Mouse (Mus musculus) 3134 (cell line): ENCODE measurements around the gene Dll4.

ENCODE experiments used
- DNase-seq: peaks from one replicate; pipeline ENCODE4 v3.0.0-alpha.2; 2011; ENCODE audit warnings: low spot score; ENCODE audit not compliant: insufficient read length; ENCODE audit errors: extremely low read depth

Gene Dll4

GRCm38 (mm10) chr2:119304798-119305208, 20.8 kb upstream of the Dll4 start:
- DNase-seq = no peak

DNA sequence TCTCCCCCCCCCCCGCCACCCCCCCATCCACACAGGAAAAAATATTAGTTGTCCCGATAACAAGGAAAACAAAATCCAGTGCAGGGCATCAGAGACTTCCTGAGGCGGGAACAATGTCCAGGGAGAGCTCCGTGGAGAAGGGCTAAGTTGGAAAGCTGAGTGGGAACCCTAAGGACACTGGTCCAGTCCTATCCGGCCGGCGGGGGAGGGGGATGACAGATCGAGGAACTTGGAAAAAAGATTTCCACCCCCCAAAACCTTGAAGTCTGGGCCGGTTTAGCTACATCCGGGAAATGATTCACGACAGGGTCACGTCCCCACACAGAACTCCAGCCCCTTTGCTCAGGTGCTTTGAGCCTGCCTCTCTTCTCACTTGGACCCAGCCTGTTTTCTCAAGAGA, 14.0 kb upstream of the Dll4 start:
- no peak for DNase-seq

GRCm38 (mm10) chr2:119312380-119312958, 13.1 kb upstream of the Dll4 start:
- no peak for DNase-seq

GRCm38 (mm10) chr2:119313780-119314479, 11.7 kb upstream of the Dll4 start:
- no peak for DNase-seq

- DNase-seq = no peak
These were observed 10.8 kb upstream of the Dll4 start for GRCm38 (mm10) chr2:119314742-119315310.

DNA sequence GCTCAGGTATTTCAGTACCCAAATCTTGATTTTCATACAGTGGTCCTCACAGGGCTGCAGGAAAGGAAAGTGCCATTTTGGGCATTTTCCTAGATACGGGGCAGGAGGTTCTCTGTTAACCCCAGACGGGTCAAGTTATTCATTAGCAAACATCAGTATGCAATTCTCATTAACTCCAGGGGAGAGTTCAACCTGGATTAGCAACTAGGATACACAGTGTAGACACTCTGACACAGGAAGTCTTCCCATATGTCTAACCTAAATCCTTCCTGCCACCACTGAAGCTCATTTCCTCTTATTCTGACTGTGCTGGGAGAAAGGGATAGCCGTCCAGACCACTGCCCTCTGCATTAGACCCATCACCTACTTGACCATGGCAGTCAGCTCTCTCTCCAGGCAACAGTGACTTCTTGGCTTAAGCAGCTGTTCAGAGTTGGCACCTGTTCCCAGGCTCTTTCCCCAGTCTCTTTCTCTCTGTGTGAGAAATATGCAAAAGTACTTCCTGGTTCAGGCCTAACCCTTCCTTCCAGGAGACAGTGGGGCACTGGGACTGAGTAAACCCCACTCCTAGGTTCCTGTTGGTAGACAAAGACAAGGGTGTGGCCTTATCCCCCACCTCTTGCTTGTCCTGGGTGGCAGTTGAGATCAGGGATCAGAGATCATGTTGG, 7.4 kb upstream of the Dll4 start:
- no peak for DNase-seq

- no peak for DNase-seq
These were observed 5.0 kb upstream of the Dll4 start for GRCm38 (mm10) chr2:119320571-119320970.

- no peak for DNase-seq
These were observed 3.6 kb upstream of the Dll4 start for GRCm38 (mm10) chr2:119321771-119322586.

GRCm38 (mm10) chr2:119322587-119323300, 2.8 kb upstream of the Dll4 start:
- no peak for DNase-seq

DNA sequence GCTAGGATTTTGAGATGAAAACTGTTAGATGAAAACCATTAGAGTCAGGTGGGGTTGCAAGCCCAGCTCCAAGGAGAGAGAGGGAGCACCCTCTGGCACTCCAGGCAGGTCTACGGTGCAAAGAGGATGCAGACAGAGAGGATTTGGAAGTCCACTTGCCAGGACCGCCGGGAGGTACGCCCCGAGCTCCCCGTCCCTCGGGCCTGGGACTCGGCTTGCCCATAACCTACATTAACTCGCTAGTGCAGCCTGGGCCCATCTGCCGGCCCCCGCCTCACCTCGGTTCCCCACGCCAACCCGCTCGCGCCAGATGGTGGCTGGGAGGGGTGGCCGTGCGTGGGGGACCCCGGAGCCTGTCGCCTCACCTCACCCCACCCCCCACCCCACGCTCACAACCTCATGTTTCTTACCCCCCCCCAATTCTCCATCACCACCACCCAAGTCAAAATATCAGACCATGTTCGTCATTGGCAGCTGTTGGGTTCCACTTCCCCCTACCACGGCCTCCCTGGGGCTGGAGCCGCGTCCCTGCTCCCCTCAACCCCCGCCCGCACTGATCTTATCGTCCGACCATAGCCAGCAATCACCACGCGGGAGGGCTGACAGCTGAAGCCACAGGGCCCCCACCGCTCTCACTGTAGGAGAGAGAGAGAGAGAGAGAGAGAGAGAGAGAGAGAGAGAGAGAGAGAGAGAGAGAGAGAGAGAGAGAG, 1.6 kb upstream of the Dll4 start:
- DNase-seq = no peak

DNA sequence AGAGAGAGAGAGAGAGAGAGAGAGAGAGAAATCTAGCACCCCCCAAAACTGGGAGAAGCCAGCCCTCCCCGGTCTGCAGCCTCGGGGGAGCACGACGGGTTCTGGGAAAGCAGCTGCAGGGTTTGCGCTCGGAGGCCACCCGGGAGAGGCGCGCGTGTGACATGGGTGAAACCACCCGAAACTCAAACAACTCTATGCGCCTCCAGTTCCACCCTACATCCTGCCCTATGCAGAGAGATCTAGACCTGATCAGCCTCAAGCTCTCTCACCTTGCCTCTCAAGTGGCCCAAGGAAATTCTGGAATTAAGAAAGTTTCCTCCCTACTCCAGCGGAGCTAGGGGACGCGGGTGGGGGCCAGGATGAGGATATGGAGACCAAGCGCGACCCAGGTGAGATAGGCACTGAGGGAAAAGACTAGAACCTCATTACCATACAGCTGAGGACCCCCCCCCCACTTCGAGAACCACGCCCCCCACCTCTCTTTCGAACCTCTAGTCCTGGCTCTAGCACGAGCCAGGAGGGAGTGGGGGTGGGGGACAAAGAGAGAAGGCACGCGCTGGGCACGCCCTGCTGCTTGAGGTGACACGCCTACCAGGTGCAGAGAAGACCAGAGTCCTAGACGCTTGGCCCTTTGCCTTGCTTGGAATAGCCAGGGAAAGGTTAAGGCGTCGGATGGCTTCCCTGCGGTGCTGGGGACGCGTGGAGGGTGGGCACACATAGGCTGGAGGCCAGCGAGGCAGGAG, 837 bp upstream of the Dll4 start:
- no peak for DNase-seq

- DNase-seq = no peak
These were observed 847 bp downstream of the Dll4 start for GRCm38 (mm10) chr2:119326161-119327101.

- DNase-seq = no peak
These were observed 1.5 kb downstream of the Dll4 start for GRCm38 (mm10) chr2:119327102-119327480.

DNA sequence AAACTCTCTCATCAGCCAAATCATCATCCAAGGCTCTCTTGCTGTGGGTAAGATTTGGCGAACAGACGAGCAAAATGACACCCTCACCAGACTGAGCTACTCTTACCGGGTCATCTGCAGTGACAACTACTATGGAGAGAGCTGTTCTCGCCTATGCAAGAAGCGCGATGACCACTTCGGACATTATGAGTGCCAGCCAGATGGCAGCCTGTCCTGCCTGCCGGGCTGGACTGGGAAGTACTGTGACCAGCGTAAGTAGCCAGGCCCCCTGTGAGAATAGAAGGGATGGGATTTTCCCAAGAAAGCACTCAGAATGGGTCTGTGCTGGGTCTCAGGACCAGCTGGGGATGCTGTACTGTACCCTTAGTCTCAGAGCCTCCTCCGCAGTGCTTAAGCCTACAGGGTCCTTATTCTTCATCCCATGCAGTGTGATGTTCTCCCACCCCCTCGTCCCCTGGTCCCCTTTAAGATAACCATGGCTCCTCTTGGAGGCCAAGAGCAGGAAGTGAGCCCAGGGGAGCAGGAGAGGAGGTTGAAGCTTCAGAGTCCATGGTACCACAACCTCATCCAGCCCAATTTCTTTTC, 2.5 kb downstream of the Dll4 start:
- no peak for DNase-seq

DNA sequence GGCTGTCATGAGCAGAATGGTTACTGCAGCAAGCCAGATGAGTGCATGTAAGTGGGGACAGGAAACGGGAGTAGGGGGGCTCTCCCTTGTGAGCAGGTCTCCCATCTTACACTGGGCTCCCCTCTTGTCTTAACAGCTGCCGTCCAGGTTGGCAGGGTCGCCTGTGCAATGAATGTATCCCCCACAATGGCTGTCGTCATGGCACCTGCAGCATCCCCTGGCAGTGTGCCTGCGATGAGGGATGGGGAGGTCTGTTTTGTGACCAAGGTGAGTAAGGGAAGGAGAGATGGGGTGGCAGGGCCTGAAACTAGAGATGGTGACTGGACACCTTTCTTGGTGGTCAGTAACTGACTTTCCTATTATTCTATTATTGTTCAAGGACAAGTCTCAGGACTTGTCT, 3.0 kb downstream of the Dll4 start:
- DNase-seq = no peak

DNA sequence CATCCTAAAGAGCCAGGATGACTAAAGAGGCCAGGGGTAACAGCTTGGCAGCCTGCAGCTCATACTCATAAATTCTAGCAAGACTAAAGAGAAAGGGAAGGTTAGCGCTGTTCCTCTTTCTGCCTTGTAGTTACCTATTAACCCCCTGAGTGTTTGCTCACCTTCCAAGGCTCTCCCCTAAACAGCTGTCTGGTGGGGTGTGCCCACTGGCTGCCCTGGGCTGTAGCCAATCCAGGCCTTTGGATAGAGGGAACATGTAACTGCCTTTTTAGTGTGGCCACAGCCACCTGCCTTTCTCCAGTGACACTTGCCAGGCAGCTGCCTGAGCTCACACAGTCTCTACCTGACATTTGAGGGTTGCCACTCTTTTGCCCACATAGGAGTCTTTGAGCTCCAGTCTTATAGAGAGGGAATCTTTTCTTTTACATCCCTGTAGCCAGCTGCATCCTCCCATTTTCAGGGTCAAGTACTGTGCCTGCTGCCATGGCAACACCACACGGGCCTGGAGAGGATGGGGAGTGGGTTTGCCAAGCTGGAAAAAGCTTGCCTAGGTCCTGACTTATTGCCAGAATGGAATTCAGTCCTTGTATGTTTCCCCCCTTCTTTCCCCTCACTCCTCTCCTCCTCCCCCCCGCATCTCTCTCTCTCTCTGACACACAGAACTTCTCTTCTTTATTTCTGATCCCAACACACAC, 3.7 kb downstream of the Dll4 start:
- no peak for DNase-seq

DNA sequence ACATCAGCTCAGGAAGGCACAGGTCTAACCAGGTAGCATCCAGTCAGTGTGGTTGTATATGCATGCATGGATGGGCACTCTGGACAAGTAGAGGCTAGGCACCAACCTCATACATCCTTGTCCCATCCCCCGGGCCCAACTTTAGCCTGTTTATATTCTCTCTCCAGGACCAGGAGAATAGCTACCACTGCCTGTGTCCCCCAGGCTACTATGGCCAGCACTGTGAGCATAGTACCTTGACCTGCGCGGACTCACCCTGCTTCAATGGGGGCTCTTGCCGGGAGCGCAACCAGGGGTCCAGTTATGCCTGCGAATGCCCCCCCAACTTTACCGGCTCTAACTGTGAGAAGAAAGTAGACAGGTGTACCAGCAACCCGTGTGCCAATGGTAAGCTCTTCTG, 5.2 kb downstream of the Dll4 start:
- no peak for DNase-seq
